Mouse (Mus musculus) midbrain, postnatal 0 days (tissue): ENCODE measurements around the gene Rpl13. TPM values are rescaled to one million over a fixed set of nuclear protein-coding genes. Genes with fewer than 3 reads are reported as not detected.

Experiments used
- ATAC-seq: fragments of 200-750 bp; cut with Nextera tagmentation; 2 replicates; pipeline ENCODE4 v1.8.0; 2017; ENCODE audit warnings: moderate number of reproducible peaks, mild to moderate bottlenecking, moderate TSS enrichment, moderate library complexity; ENCODE audit not compliant: low FRiP score
- DNase-seq: peaks from one replicate; pipeline ENCODE4 v3.0.0-alpha.2; 2015; ENCODE audit warnings: low spot score
- H3K27ac ChIP-seq: fragments of 300-500 bp; sonication (generic); 2 replicates; pipeline ENCODE4 v1.5.1; 2014; ENCODE audit warnings: low read depth, mild to moderate bottlenecking, low read length, mixed read lengths
- H3K27me3 ChIP-seq: fragments of 300-500 bp; sonication (generic); 2 replicates; pipeline ENCODE4 v1.6.1; 2014; ENCODE audit warnings: low read length, control low read depth, mixed read lengths; ENCODE audit not compliant: insufficient read depth
- H3K36me3 ChIP-seq: fragments of 300-500 bp; sonication (generic); 2 replicates; pipeline ENCODE4 v1.6.1; 2014; ENCODE audit warnings: low read length, control low read depth, mixed read lengths; ENCODE audit not compliant: insufficient read depth
- H3K4me1 ChIP-seq: fragments of 300-500 bp; sonication (generic); 2 replicates; pipeline ENCODE4 v1.6.1; 2014; ENCODE audit warnings: mild to moderate bottlenecking, control low read depth, antibody characterized with exemption, low read length, mixed read lengths; ENCODE audit not compliant: insufficient read depth
- H3K4me2 ChIP-seq: fragments of 300-500 bp; sonication (generic); 2 replicates; pipeline ENCODE4 v1.6.1; 2014; ENCODE audit warnings: low read depth, mild to moderate bottlenecking, low read length, mixed read lengths; ENCODE audit not compliant: poor library complexity, severe bottlenecking
- H3K4me3 ChIP-seq: fragments of 300-500 bp; sonication (generic); 2 replicates; pipeline ENCODE4 v1.5.1; 2014; ENCODE audit warnings: low read depth, mild to moderate bottlenecking, low read length, moderate library complexity
- H3K9ac ChIP-seq: fragments of 300-500 bp; sonication (generic); replicated peaks from 2 replicates; pipeline ENCODE4 v1.6.1; 2014; ENCODE audit warnings: mild to moderate bottlenecking, low read length, moderate library complexity, mixed read lengths; ENCODE audit not compliant: poor library complexity, severe bottlenecking
- H3K9me3 ChIP-seq: fragments of 300-500 bp; sonication (generic); 2 replicates; pipeline ENCODE4 v1.6.1; 2016; ENCODE audit warnings: low read length, control low read depth
- CTCF ChIP-seq: IDR thresholded peaks from 2 replicates; pipeline ENCODE4 v1.5.1; 2016; ENCODE audit warnings: antibody characterized with exemption, mild to moderate bottlenecking
- WGBS: fragments of 180-500 bp; shearing (Covaris S2); extraction: QIAGEN DNeasy Blood & Tissue Kit; methylation state at CpG from one replicate; pipeline ENCODE4 v1.1.7; 2014; 5-methylcytosine and 5-hydroxymethylcytosine counted together
- polyA plus RNA-seq: library from polyadenylated mRNA; unstranded; fragments of >200 nt; fragmentation: Nextera tagmentation; extraction: Ambion mirVana; gene quantifications from 2 replicates; pipeline ENCODE4 v1.2.1, GENCODE M21; 2015
- total RNA-seq: library from RNA; depleted of rRNA; stranded (reverse); fragments of >200 nt; gene quantifications from 2 replicates; pipeline ENCODE4 v1.2.3, GENCODE M21; 2014

The Rpl13 gene
- total and polyA plus RNA-seq, 2 experiments from 2014 or later, result 821 to 2,785 TPM

DNA sequence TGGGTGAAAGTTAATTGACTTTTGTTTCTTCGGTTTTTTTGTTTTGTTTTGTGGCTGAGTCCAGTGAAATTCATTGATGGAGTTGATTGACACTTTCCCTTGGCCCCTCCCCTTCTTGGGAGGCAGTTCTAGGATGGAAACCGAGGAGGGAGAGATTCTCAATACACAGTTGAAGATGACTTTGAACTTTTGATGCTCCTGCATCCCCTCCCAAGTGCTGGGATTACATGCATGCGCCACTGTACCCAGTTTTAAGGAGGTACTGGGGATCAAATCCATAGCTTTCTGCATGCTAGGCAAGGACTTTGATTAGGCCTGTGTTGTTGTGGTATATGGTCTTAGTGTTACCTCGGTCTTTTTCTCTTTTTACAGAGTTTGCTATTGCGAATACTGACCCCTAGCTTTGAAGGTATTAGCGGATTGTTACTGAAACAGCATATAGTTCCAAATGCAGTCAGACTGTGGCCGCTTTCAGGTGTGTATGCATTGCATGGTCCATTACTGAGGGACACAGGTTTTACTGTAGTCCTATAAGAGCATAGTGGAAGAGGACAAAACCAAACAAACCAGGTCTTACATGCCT lies 36.0 kb upstream of the Rpl13 start:
- TF ChIP-seq CTCF, result peak; percentile 50
- 38% methylated on average over 7 of the region's 7 CpGs for WGBS
- H3K4me2 ChIP-seq, result peak overlapping the region; percentile 67
- peak overlapping the region; percentile 93 for H3K27ac ChIP-seq
- ATAC-seq, result no peak
- DNase-seq, result peak; percentile 19
- H3K27me3 ChIP-seq, result no peaks in the 10 kb centered on the region
- peaks cover under 1% of the 10 kb centered on the region; the same call in 1 of the 2 replicates for H3K36me3 ChIP-seq
- H3K4me1 ChIP-seq, result peaks cover 5% of the 10 kb centered on the region; the same call in 1 of the 2 replicates
- peak overlapping the region; percentile 84 for H3K9ac ChIP-seq
- no peaks in the 10 kb centered on the region for H3K9me3 ChIP-seq
- peak overlapping the region; percentile 97 for H3K4me3 ChIP-seq

GRCm38 (mm10) chr8:123071176-123071575 lies 31.0 kb upstream of the Rpl13 start:
- ATAC-seq, result no peak
- Histone ChIP-seq H3K27ac (no peak overlapping the region), H3K9ac (no peak overlapping the region), H3K9me3 (no peaks in the 10 kb centered on the region), H3K4me1 (peaks cover 4% of the 10 kb centered on the region; the same call in 1 of the 2 replicates), H3K36me3 (peaks cover 33% of the 10 kb centered on the region), H3K27me3 (no peaks in the 10 kb centered on the region), H3K4me3 (no peak overlapping the region), H3K4me2 (no peak overlapping the region)
- DNase-seq, result peak; percentile 37
- WGBS, result 68% methylated on average over 4 of the region's 4 CpGs
- TF ChIP-seq CTCF, result no peak

DNA sequence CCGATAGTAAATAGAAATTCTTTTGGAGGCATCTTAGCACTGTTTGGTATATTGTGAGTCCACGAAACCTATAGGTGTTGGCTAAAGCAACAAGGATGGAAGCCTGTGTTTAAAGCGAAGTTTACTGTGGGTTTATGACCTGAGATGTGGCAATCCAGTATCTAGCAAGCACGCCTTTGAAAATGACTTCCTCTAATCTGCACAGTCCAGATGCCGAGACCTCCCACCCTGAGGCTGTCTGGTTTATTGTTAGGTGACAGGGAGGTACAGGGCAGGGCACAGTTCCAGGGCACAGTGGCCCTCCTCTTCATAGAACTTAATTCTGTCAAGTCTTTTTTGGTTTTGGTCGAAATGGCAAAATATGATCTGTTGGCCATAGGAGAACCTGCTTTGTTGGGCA lies 24.9 kb upstream of the Rpl13 start:
- no peak for TF ChIP-seq CTCF
- Histone ChIP-seq H3K4me2 (no peak overlapping the region), H3K27ac (no peak overlapping the region), H3K4me1 (no peaks in the 10 kb centered on the region), H3K9me3 (no peaks in the 10 kb centered on the region), H3K27me3 (no peaks in the 10 kb centered on the region), H3K4me3 (no peak overlapping the region), H3K36me3 (peaks cover 72% of the 10 kb centered on the region), H3K9ac (no peak overlapping the region)
- 90% methylated on average over 6 of the region's 6 CpGs for WGBS
- DNase-seq (no peak), ATAC-seq (no peak)

GRCm38 (mm10) chr8:123082993-123083392 lies 19.2 kb upstream of the Rpl13 start:
- Histone ChIP-seq H3K9me3 (no peaks in the 10 kb centered on the region), H3K27me3 (no peaks in the 10 kb centered on the region), H3K4me1 (no peaks in the 10 kb centered on the region), H3K27ac (no peak overlapping the region), H3K4me3 (no peak overlapping the region), H3K4me2 (no peak overlapping the region), H3K36me3 (peaks cover 75% of the 10 kb centered on the region), H3K9ac (no peak overlapping the region)
- ATAC-seq, result no peak
- no peak for DNase-seq
- no peak for TF ChIP-seq CTCF
- WGBS, result 72% methylated on average over 6 of the region's 6 CpGs

DNA sequence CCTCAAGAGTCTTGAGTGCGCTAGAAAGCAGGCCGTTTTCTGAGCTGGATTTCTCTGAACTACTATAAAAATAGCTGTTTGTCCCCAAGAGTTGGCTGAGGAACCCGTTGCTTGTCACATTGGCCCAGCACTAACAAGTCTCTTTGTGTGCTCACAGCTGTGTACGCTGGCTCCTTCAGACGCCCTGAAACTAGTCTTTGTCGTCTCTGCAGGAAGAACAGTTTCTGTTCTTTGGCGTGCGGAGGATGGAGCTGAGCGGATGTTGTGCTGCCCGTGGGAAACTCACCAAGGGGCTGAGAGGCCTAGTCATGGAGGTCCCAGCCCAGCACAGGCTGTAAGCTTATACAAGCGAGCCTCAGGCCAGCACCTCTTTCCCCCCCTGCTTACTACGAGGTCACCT lies 18.5 kb upstream of the Rpl13 start:
- Histone ChIP-seq H3K36me3 (peaks cover 76% of the 10 kb centered on the region), H3K4me2 (no peak overlapping the region), H3K4me1 (no peaks in the 10 kb centered on the region), H3K9me3 (no peaks in the 10 kb centered on the region), H3K4me3 (no peak overlapping the region), H3K27ac (no peak overlapping the region), H3K27me3 (no peaks in the 10 kb centered on the region), H3K9ac (no peak overlapping the region)
- ATAC-seq (no peak), DNase-seq (peak; percentile 59)
- WGBS, result 88% methylated on average over 12 of the region's 12 CpGs
- TF ChIP-seq CTCF, result no peak

GRCm38 (mm10) chr8:123087289-123087688 lies 14.9 kb upstream of the Rpl13 start:
- Histone ChIP-seq H3K36me3 (peaks cover 82% of the 10 kb centered on the region), H3K9me3 (no peaks in the 10 kb centered on the region), H3K27ac (no peak overlapping the region), H3K27me3 (no peaks in the 10 kb centered on the region), H3K4me2 (no peak overlapping the region), H3K4me1 (no peaks in the 10 kb centered on the region), H3K9ac (no peak overlapping the region), H3K4me3 (no peak overlapping the region)
- TF ChIP-seq CTCF, result no peak
- DNase-seq (no peak), ATAC-seq (no peak)
- WGBS, result 89% methylated on average over 9 of the region's 9 CpGs
